Mouse (Mus musculus): Measurements from ENCODE around the gene Adamts9. TPM values are rescaled to one million over a fixed set of nuclear protein-coding genes. Genes with fewer than 3 reads are reported as not detected.

The Adamts9 gene
- total and polyA plus RNA-seq, 2 experiments: 0.43 to 2.1 TPM

DNA sequence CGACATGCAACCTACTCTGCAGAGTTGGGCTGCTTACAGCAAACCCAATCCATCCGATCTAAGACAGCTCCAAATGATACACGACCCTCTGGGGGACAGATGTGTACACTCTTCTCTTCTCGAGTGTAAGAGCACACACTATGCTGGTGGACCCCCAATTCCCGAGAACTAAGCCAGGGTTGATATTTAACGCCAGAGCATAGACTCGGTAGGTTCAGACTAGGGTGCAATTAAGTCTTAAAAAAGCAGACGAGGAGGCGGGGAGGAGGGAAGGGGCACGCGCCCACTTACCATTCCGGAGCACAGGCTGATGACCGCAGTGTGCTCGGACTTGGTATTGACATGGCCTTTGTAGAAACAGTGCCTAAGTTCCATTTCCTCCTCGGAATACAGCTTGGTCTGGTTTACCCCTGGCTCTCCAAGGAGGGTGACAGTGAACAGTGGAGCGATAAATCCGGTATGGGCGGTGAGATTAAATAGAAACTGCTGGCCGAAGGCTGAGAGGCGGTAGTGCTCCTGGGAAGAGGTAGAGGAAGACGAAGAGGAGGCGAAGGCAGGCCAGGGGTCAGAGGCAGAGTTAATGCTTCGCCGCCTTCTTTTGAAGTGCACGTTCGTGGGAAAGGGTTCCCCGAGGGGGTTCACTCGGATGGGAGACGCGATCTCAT, 1.4 kb downstream of the Adamts9 start:
- no peaks in the 10 kb centered on the region; the same call in 1 of the 2 replicates for H3K27me3 ChIP-seq (ENCODE audit: control insufficient read depth, insufficient read depth, low read length)
- peak overlapping the region; percentile 59 for H3K4me3 ChIP-seq (ENCODE audit: insufficient read depth, low read depth, low read length)
- no peaks in the 10 kb centered on the region for H3K4me1 ChIP-seq (ENCODE audit: control insufficient read depth, insufficient read depth, low read length)
- peak overlapping the region; percentile 38 for H3K27ac ChIP-seq (replicated peaks; ENCODE audit: insufficient read depth, low read depth, low read length)
- WGBS: 1% methylated on average over 30 of the region's 30 CpGs
- peak overlapping the region; percentile 42 for H3K9ac ChIP-seq (ENCODE audit: low read depth, low read length)
- no peaks in the 10 kb centered on the region for H3K79me2 ChIP-seq (ENCODE audit: control insufficient read depth, insufficient read depth, low read length)
- no peak for DNase-seq (ENCODE audit: extremely low read depth, low read depth, low spot score)
- TF ChIP-seq POLR2A (IDR thresholded peaks at IDR 0.05; ENCODE audit: extremely low read depth, insufficient read depth, low read length): no peak
- TF ChIP-seq CTCF (IDR thresholded peaks at IDR 0.05; ENCODE audit: low read depth, low read length): no peak
- no peaks in the 10 kb centered on the region for H3K36me3 ChIP-seq (ENCODE audit: control insufficient read depth, insufficient read depth, low read length)

DNA sequence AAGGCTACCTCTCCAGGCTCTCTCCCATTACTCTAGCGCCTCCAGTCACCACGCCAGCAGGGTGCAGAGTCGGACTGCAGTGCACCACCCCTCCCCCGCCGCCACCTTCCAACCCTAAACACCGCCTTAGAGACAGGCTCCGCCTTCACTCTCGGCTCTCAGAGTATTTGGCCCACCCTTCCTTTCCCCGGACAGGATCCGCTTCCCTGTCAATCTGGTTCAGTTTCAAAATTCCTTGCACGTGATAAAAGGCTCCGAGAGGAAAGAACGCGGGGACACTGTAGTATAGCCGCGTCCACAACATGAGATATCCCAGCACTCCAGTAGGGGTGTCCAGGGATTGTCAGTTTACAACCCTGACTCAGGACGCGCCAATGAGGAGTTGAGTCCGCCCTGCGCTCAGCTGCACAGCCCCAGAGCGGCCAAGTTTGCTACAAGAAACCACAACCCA, 2.0 kb downstream of the Adamts9 start:
- peak overlapping the region; percentile 42 for H3K9ac ChIP-seq (ENCODE audit: low read depth, low read length)
- H3K4me3 ChIP-seq (ENCODE audit: insufficient read depth, low read depth, low read length): peak overlapping the region; percentile 59
- peak; percentile 54 for DNase-seq (ENCODE audit: extremely low read depth, low read depth, low spot score)
- no peaks in the 10 kb centered on the region for H3K4me1 ChIP-seq (ENCODE audit: control insufficient read depth, insufficient read depth, low read length)
- no peaks in the 10 kb centered on the region for H3K79me2 ChIP-seq (ENCODE audit: control insufficient read depth, insufficient read depth, low read length)
- peak overlapping the region; percentile 38 for H3K27ac ChIP-seq (replicated peaks; ENCODE audit: insufficient read depth, low read depth, low read length)
- under 1% methylated on average over 21 of the region's 21 CpGs for WGBS
- H3K27me3 ChIP-seq (ENCODE audit: control insufficient read depth, insufficient read depth, low read length): no peaks in the 10 kb centered on the region; the same call in 1 of the 2 replicates
- TF ChIP-seq CTCF (IDR thresholded peaks at IDR 0.05; ENCODE audit: low read depth, low read length) (peak; percentile 64), POLR2A (IDR thresholded peaks at IDR 0.05; ENCODE audit: extremely low read depth, insufficient read depth, low read length) (no peak)
- H3K36me3 ChIP-seq (ENCODE audit: control insufficient read depth, insufficient read depth, low read length): no peaks in the 10 kb centered on the region

DNA sequence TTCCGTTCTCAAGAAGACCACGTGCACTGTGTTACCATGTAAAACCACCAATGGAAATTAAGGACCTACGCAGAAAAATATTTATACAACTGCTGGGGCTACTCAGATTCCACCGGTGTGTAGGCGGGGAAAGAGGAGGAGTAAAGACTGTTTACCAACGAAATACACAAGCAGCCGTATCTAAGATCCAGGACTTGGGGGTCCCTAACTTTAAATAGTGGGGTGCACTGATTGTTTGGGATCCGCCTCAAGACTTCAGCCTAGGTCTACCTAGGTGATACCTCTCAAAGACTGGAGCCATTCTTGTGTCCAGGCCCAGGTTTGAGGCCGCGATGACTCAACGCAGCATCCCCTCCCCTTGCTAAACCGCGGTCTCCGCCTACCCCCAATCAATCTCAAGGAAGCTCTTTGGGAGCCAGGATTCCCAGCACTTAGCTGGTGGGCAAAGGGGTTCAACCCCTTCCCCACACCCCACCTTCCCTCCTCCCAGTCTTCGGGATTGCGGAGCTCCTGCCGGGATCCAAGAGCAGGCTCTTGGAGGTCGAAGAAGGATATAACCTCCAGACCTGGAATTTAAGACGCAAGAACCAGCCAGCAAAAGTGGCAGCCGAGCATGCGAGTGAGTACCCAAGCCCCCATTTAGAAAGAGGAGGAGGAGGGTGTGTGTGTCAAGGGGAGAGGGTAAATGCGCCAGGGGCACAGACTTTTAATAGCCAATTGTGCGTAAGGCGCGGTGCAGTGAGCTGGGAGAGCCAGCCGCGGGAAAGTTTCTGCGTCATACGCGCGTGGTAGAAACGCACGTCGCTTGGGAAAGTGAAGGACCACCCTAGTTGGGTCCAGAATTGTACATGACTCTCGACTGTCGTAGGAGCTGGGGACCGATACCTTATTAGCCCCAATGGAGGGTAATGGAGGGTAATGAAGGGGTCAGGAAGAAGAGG, 2.8 kb downstream of the Adamts9 start:
- Histone ChIP-seq H3K79me2 (ENCODE audit: control insufficient read depth, insufficient read depth, low read length) (no peaks in the 10 kb centered on the region), H3K4me1 (ENCODE audit: control insufficient read depth, insufficient read depth, low read length) (no peaks in the 10 kb centered on the region), H3K9ac (ENCODE audit: low read depth, low read length) (peak overlapping the region; percentile 60), H3K27me3 (ENCODE audit: control insufficient read depth, insufficient read depth, low read length) (no peaks in the 10 kb centered on the region; the same call in 1 of the 2 replicates), H3K36me3 (ENCODE audit: control insufficient read depth, insufficient read depth, low read length) (no peaks in the 10 kb centered on the region), H3K4me3 (ENCODE audit: insufficient read depth, low read depth, low read length) (peak overlapping the region; percentile 58), H3K27ac (replicated peaks; ENCODE audit: insufficient read depth, low read depth, low read length) (peak overlapping the region; percentile 67)
- 3% methylated on average over 37 of the region's 37 CpGs for WGBS
- peak; percentile 22 for DNase-seq (ENCODE audit: extremely low read depth, low read depth, low spot score)
- TF ChIP-seq CTCF (IDR thresholded peaks at IDR 0.05; ENCODE audit: low read depth, low read length) (no peak), POLR2A (IDR thresholded peaks at IDR 0.05; ENCODE audit: extremely low read depth, insufficient read depth, low read length) (no peak)

DNA sequence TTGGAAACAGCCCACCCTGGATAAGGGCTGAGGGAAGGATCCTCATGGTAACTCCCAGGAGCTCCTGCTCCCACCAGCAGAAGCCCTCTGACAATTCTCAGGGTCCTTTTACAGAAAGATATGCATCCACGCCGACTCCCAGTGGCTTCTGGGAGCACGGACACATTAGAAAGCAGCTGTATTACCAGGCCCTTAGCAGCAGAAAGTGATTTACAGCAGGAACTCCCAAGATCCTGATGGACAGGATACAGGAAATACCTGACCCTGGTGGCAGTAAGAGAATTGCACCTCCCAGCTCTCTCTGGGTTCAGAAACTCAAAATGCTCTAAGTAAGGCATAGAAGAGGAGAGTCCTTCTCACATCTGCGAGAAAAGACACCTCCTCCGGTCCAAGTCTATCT, 15.0 kb downstream of the Adamts9 start:
- no peak overlapping the region for H3K4me3 ChIP-seq (ENCODE audit: insufficient read depth, low read depth, low read length)
- DNase-seq (ENCODE audit: extremely low read depth, low read depth, low spot score): no peak
- no peaks in the 10 kb centered on the region for H3K79me2 ChIP-seq (ENCODE audit: control insufficient read depth, insufficient read depth, low read length)
- WGBS: 78% methylated on average over 5 of the region's 5 CpGs
- H3K36me3 ChIP-seq (ENCODE audit: control insufficient read depth, insufficient read depth, low read length): no peaks in the 10 kb centered on the region
- no peak for TF ChIP-seq CTCF (IDR thresholded peaks at IDR 0.05; ENCODE audit: low read depth, low read length)
- TF ChIP-seq POLR2A (IDR thresholded peaks at IDR 0.05; ENCODE audit: extremely low read depth, insufficient read depth, low read length): no peak
- H3K9ac ChIP-seq (ENCODE audit: low read depth, low read length): no peak overlapping the region
- H3K4me1 ChIP-seq (ENCODE audit: control insufficient read depth, insufficient read depth, low read length): no peaks in the 10 kb centered on the region
- no peak overlapping the region for H3K27ac ChIP-seq (replicated peaks; ENCODE audit: insufficient read depth, low read depth, low read length)
- no peaks in the 10 kb centered on the region for H3K27me3 ChIP-seq (ENCODE audit: control insufficient read depth, insufficient read depth, low read length)

DNA sequence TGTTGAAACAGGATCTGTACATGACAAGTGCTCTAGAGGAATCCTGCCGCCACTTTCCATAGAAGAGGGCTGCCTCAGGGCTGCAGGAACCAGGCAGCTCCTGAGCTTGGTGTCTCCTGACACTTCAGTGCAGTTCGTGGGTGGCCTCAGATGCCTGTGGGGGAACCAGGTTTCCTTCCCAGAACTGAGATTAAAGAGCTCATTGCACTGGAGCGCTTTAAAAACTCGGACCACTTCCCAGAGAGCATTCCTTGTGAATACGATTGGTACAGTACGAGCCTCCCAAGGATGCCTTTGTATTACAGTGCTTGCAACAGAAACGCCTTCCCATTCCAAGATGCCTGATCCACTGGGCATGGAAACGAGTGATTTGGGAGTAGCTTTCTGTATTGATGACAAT, 18.8 kb downstream of the Adamts9 start:
- no peak overlapping the region for H3K27ac ChIP-seq (replicated peaks; ENCODE audit: insufficient read depth, low read depth, low read length)
- DNase-seq (ENCODE audit: extremely low read depth, low read depth, low spot score): no peak
- H3K4me3 ChIP-seq (ENCODE audit: insufficient read depth, low read depth, low read length): no peak overlapping the region
- H3K79me2 ChIP-seq (ENCODE audit: control insufficient read depth, insufficient read depth, low read length): no peaks in the 10 kb centered on the region
- H3K9ac ChIP-seq (ENCODE audit: low read depth, low read length): no peak overlapping the region
- no peaks in the 10 kb centered on the region for H3K36me3 ChIP-seq (ENCODE audit: control insufficient read depth, insufficient read depth, low read length)
- TF ChIP-seq CTCF (IDR thresholded peaks at IDR 0.05; ENCODE audit: low read depth, low read length) (no peak), POLR2A (IDR thresholded peaks at IDR 0.05; ENCODE audit: extremely low read depth, insufficient read depth, low read length) (no peak)
- WGBS: 79% methylated on average over 8 of the region's 8 CpGs
- no peaks in the 10 kb centered on the region for H3K27me3 ChIP-seq (ENCODE audit: control insufficient read depth, insufficient read depth, low read length)
- no peaks in the 10 kb centered on the region for H3K4me1 ChIP-seq (ENCODE audit: control insufficient read depth, insufficient read depth, low read length)
